Mouse (Mus musculus) stomach, embryonic 15.5 days (tissue): Measurements from ENCODE around the gene Tmem108. TPM values are rescaled to one million over a fixed set of nuclear protein-coding genes. Genes with fewer than 3 reads are reported as not detected.
"Not testable (repeated sequence)": the region's sequence is repeated elsewhere in the genome, so short reads cannot be mapped to it uniquely, and the experiment has no call there.

Experiments
- ATAC-seq: fragments of 200-750 bp; cut with Nextera tagmentation; 2 replicates; pipeline ENCODE4 v1.8.0; 2017; ENCODE audit warnings: low read depth, moderate number of reproducible peaks, moderate TSS enrichment; ENCODE audit not compliant: insufficient read depth, low FRiP score
- H3K27ac ChIP-seq: fragments of 300-500 bp; sonication (generic); 2 replicates; pipeline ENCODE4 v1.5.1; 2015; ENCODE audit warnings: mild to moderate bottlenecking, inconsistent platforms
- H3K27me3 ChIP-seq: fragments of 300-500 bp; sonication (generic); replicated peaks from 2 replicates; pipeline ENCODE4 v1.6.1; 2015; ENCODE audit warnings: inconsistent platforms
- H3K36me3 ChIP-seq: fragments of 300-500 bp; sonication (generic); 2 replicates; pipeline ENCODE4 v1.6.1; 2015; ENCODE audit warnings: inconsistent platforms
- H3K4me1 ChIP-seq: fragments of 300-500 bp; sonication (generic); 2 replicates; pipeline ENCODE4 v1.6.1; 2015; ENCODE audit warnings: inconsistent platforms
- H3K4me2 ChIP-seq: fragments of 300-500 bp; sonication (generic); 2 replicates; pipeline ENCODE4 v1.6.1; 2015; ENCODE audit warnings: mild to moderate bottlenecking, inconsistent platforms
- H3K4me3 ChIP-seq: fragments of 300-500 bp; sonication (generic); replicated peaks from 2 replicates; pipeline ENCODE4 v1.5.1; 2015; ENCODE audit warnings: inconsistent platforms
- H3K9ac ChIP-seq: fragments of 300-500 bp; sonication (generic); 2 replicates; pipeline ENCODE4 v1.6.1; 2015; ENCODE audit warnings: inconsistent platforms
- H3K9me3 ChIP-seq: fragments of 300-500 bp; sonication (generic); 2 replicates; pipeline ENCODE4 v1.6.1; 2016; ENCODE audit warnings: inconsistent platforms
- WGBS: fragments of 180-500 bp; shearing (Covaris S2); methylation state at CpG from one replicate; pipeline ENCODE4 v1.1.7; 2015; 5-methylcytosine and 5-hydroxymethylcytosine counted together
- polyA plus RNA-seq: library from polyadenylated mRNA; unstranded; fragments of >200 nt; fragmentation: Nextera tagmentation; extraction: Ambion mirVana; gene quantifications from 2 replicates; pipeline ENCODE4 v1.2.1, GENCODE M21; 2015

Gene Tmem108
- polyA plus RNA-seq, 1 experiment from 2014 or later, result 12.9 TPM

- peaks cover 3% of the 10 kb centered on the region; the same call in 1 of the 2 replicates for H3K4me1 ChIP-seq
- H3K9me3 ChIP-seq, result no peaks in the 10 kb centered on the region
- H3K9ac ChIP-seq, result no peak overlapping the region
- no peaks in the 10 kb centered on the region for H3K36me3 ChIP-seq
- no peak overlapping the region for H3K27ac ChIP-seq
- no peak overlapping the region for H3K4me2 ChIP-seq
- H3K4me3 ChIP-seq, result no peak overlapping the region
- H3K27me3 ChIP-seq, result no peaks in the 10 kb centered on the region
- no peak for ATAC-seq
- 74% methylated on average over 5 of the region's 5 CpGs for WGBS
Measured at GRCm38 (mm10) chr9:103677811-103678210, 83.8 kb downstream of the Tmem108 start.

GRCm38 (mm10) chr9:103675721-103676480 lies 85.7 kb downstream of the Tmem108 start:
- Histone ChIP-seq H3K4me2 (no peak overlapping the region), H3K9me3 (no peaks in the 10 kb centered on the region), H3K36me3 (no peaks in the 10 kb centered on the region), H3K27ac (no peak overlapping the region), H3K4me1 (peaks cover 3% of the 10 kb centered on the region; the same call in 1 of the 2 replicates), H3K4me3 (no peak overlapping the region), H3K9ac (no peak overlapping the region), H3K27me3 (no peaks in the 10 kb centered on the region)
- 79% methylated on average over 13 of the region's 13 CpGs for WGBS
- no peak for ATAC-seq

GRCm38 (mm10) chr9:103672881-103673280 lies 88.8 kb downstream of the Tmem108 start:
- no peak overlapping the region for H3K27ac ChIP-seq
- H3K9ac ChIP-seq, result no peak overlapping the region
- H3K27me3 ChIP-seq, result no peaks in the 10 kb centered on the region
- H3K4me1 ChIP-seq, result no peaks in the 10 kb centered on the region
- WGBS, result 84% methylated on average over 4 of the region's 4 CpGs
- no peaks in the 10 kb centered on the region for H3K9me3 ChIP-seq
- no peak overlapping the region for H3K4me3 ChIP-seq
- H3K36me3 ChIP-seq, result no peaks in the 10 kb centered on the region
- no peak overlapping the region for H3K4me2 ChIP-seq
- no peak for ATAC-seq

DNA sequence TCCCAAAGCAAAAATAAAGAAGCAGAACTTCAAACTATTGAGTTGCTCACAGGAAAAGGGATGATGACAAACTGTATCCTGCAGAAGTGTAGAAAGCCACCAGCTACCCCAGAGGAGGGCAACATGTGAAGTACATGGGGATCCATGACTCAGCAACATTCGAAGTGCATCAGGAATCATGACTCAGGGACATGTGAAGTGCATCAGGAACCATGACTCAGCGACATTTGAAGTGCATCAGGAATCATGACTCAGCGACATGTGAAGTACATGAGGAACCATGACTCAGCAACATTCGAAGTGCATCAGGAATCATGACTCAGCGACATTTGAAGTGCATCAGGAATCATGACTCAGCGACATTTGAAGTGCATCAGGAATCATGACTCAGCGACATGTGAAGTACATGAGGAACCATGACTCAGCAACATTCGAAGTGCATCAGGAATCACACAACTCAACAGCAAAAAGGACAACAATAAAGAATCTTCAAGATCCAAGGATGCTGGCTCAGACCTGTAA lies 91.0 kb downstream of the Tmem108 start:
- H3K4me1 ChIP-seq, H3K4me2 ChIP-seq, H3K27ac ChIP-seq, H3K36me3 ChIP-seq, H3K9me3 ChIP-seq, ATAC-seq, H3K4me3 ChIP-seq, H3K9ac ChIP-seq, H3K27me3 ChIP-seq: not testable (repeated sequence)
- 92% methylated on average over 8 of the region's 8 CpGs for WGBS

DNA sequence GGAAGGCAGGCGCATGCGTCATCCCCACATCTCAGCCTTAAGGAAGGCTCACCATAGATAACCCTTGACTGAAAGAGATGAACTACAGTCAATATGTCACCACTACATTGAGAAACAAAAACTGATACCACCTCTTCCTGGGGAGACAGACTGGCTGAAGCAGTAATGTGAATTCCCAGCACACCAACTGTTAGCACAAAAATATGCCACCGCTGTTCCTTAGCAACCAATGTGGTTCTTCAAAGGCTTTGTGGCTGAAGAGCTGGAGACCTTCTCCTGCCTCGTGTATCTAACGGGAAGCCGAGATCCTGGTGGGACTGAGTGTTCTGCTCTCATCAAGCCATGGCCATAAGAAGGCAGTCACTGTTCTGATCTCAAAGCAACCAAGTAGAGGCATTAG lies 92.8 kb downstream of the Tmem108 start:
- Histone ChIP-seq H3K4me1 (no peaks in the 10 kb centered on the region), H3K27me3 (no peaks in the 10 kb centered on the region), H3K9ac (no peak overlapping the region), H3K36me3 (no peaks in the 10 kb centered on the region), H3K27ac (no peak overlapping the region), H3K4me2 (no peak overlapping the region), H3K9me3 (no peaks in the 10 kb centered on the region), H3K4me3 (no peak overlapping the region)
- WGBS, result 84% methylated on average over 6 of the region's 6 CpGs
- no peak for ATAC-seq

DNA sequence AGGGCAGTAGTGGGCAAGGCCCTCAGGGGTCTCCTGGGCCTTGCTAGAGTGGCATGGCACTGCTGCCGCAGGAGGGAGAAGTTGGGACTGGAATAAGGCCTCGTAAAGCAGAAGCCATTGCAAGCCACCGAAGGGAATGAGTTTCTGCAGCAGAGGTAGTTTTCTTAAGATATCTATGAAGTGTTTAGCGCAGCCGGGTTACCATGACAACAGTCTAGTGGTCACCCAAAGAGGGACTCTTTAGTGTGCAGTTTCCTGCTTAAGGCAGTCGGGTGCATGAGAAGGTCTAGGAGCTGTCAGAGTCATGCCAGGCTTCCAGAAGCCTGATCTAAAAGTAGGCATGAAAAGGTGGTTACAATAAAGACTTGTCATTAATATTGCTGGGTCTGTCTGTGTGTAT lies 95.8 kb downstream of the Tmem108 start:
- Histone ChIP-seq H3K27me3 (no peaks in the 10 kb centered on the region), H3K36me3 (no peaks in the 10 kb centered on the region), H3K4me3 (no peak overlapping the region), H3K27ac (no peak overlapping the region), H3K4me2 (no peak overlapping the region), H3K9ac (no peak overlapping the region), H3K4me1 (no peaks in the 10 kb centered on the region), H3K9me3 (no peaks in the 10 kb centered on the region)
- 83% methylated on average over 6 of the region's 6 CpGs for WGBS
- ATAC-seq, result no peak

- H3K9me3 ChIP-seq, result no peaks in the 10 kb centered on the region
Measured at GRCm38 (mm10) chr9:103664151-103664550, 97.5 kb downstream of the Tmem108 start.

GRCm38 (mm10) chr9:103661873-103662272 lies 99.8 kb downstream of the Tmem108 start:
- WGBS, result 79% methylated on average over 1 of the region's 1 CpGs
- no peak overlapping the region for H3K27ac ChIP-seq
- H3K36me3 ChIP-seq, result no peaks in the 10 kb centered on the region
- H3K9ac ChIP-seq, result no peak overlapping the region
- H3K4me3 ChIP-seq, result no peak overlapping the region
- no peaks in the 10 kb centered on the region for H3K27me3 ChIP-seq
- no peak overlapping the region for H3K4me2 ChIP-seq
- H3K9me3 ChIP-seq, result no peaks in the 10 kb centered on the region
- H3K4me1 ChIP-seq, result no peaks in the 10 kb centered on the region
- no peak for ATAC-seq

More at GRCm38 (mm10) chr9:103664151-103664550, 97.5 kb downstream of the Tmem108 start:
- no peaks in the 10 kb centered on the region for H3K4me1 ChIP-seq
- H3K27me3 ChIP-seq, result no peaks in the 10 kb centered on the region
- no peak overlapping the region for H3K9ac ChIP-seq
- no peak for ATAC-seq
- 67% methylated on average over 11 of the region's 11 CpGs for WGBS
- H3K4me3 ChIP-seq, result no peak overlapping the region
- no peaks in the 10 kb centered on the region for H3K36me3 ChIP-seq
- no peak overlapping the region for H3K27ac ChIP-seq
- H3K4me2 ChIP-seq, result no peak overlapping the region

- no peak overlapping the region for H3K9ac ChIP-seq
- no peak overlapping the region for H3K27ac ChIP-seq
- no peak for ATAC-seq
- H3K4me1 ChIP-seq, result 0 out of 2 replicates have a peak, but pooled peaks cover 3% of the 10 kb centered on the region
- no peak overlapping the region for H3K4me3 ChIP-seq
- H3K9me3 ChIP-seq, result no peaks in the 10 kb centered on the region
- no peaks in the 10 kb centered on the region for H3K36me3 ChIP-seq
- H3K27me3 ChIP-seq, result no peaks in the 10 kb centered on the region
- H3K4me2 ChIP-seq, result no peak overlapping the region
- whole genome bisulfite sequencing, result 79% methylated on average over 5 of the region's 5 CpGs
Measured at GRCm38 (mm10) chr9:103657981-103658380, 103.7 kb downstream of the Tmem108 start.

- H3K9ac ChIP-seq, result no peak overlapping the region
- H3K27ac ChIP-seq, result no peak overlapping the region
- no peaks in the 10 kb centered on the region for H3K27me3 ChIP-seq
- H3K4me3 ChIP-seq, result no peak overlapping the region
- H3K9me3 ChIP-seq, result no peaks in the 10 kb centered on the region
- H3K4me1 ChIP-seq, result 0 out of 2 replicates have a peak, but pooled peaks cover 3% of the 10 kb centered on the region
- ATAC-seq, result no peak
- H3K36me3 ChIP-seq, result no peaks in the 10 kb centered on the region
- WGBS, result 53% methylated on average over 13 of the region's 13 CpGs
- no peak overlapping the region for H3K4me2 ChIP-seq
Measured at GRCm38 (mm10) chr9:103657183-103657975, 104.3 kb downstream of the Tmem108 start.

DNA sequence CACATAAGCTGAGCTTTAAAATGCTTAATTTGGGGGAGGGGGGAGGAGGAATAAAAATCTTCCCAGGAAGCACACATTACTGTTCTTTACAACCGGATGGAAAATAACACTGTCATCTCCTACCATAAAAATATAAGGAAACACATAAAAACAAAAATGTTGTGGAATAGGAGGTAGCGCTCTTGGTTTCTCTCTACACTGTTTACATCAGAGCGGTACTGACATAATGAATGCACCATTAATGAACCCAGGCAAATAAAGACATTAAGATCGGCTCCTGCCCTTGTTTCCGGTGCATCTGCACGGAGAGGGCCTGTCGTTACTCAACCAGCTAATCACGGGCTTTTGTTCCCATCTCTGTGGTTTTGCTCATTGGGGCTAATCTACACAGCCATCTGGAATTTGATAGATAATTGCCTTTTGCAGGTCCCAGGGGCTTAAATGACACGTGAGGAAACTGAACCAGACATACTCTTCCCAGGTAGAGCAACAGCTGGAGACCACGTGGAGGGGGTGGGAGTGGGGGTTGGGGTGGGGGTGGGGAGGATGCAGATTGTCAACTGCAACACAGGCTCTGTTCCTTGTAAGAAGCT lies 107.5 kb downstream of the Tmem108 start:
- H3K36me3 ChIP-seq, result no peaks in the 10 kb centered on the region
- 23% methylated on average over 10 of the region's 10 CpGs for WGBS
- H3K27me3 ChIP-seq, result no peaks in the 10 kb centered on the region
- H3K27ac ChIP-seq, result no peak overlapping the region
- no peaks in the 10 kb centered on the region for H3K9me3 ChIP-seq
- H3K4me3 ChIP-seq, result no peak overlapping the region
- ATAC-seq, result no peak
- H3K4me1 ChIP-seq, result 0 out of 2 replicates have a peak, but pooled peaks cover 3% of the 10 kb centered on the region
- no peak overlapping the region for H3K4me2 ChIP-seq
- no peak overlapping the region for H3K9ac ChIP-seq
